Mouse (Mus musculus) bone marrow macrophage, adult 2 months (primary cell): ENCODE data around the gene Armc10. TPM values are rescaled to one million over a fixed set of nuclear protein-coding genes. Genes with fewer than 3 reads are reported as not detected.

Experiments
- H3K27ac ChIP-seq: 2 replicates; pipeline ENCODE4 v1.5.1; 2012; ENCODE audit warnings: low read depth, low read length; ENCODE audit not compliant: insufficient read depth
- H3K4me1 ChIP-seq: 2 replicates; pipeline ENCODE4 v1.6.1; 2012; ENCODE audit warnings: low read length; ENCODE audit not compliant: control insufficient read depth, insufficient read depth
- H3K4me3 ChIP-seq: 2 replicates; pipeline ENCODE4 v1.5.1; 2012; ENCODE audit warnings: mild to moderate bottlenecking, low read length, moderate library complexity; ENCODE audit not compliant: insufficient read depth
- CTCF ChIP-seq: IDR thresholded peaks from 2 replicates; pipeline ENCODE4 v1.5.1; 2012; ENCODE audit warnings: low read depth, mild to moderate bottlenecking, low read length, moderate library complexity
- POLR2A ChIP-seq: IDR thresholded peaks from 2 replicates; pipeline ENCODE4 v1.6.1; 2012; ENCODE audit warnings: mild to moderate bottlenecking, low read depth, low read length, borderline replicate concordance
- polyA plus RNA-seq: library from polyadenylated mRNA; stranded (reverse); fragments of >200 nt; gene quantifications from 2 replicates; pipeline ENCODE4 v1.2.4, GENCODE M21; 2012; ENCODE audit not compliant: missing spikeins, insufficient read depth, insufficient read length

Gene Armc10
- polyA plus RNA-seq, 1 experiment: 33.2 TPM

DNA sequence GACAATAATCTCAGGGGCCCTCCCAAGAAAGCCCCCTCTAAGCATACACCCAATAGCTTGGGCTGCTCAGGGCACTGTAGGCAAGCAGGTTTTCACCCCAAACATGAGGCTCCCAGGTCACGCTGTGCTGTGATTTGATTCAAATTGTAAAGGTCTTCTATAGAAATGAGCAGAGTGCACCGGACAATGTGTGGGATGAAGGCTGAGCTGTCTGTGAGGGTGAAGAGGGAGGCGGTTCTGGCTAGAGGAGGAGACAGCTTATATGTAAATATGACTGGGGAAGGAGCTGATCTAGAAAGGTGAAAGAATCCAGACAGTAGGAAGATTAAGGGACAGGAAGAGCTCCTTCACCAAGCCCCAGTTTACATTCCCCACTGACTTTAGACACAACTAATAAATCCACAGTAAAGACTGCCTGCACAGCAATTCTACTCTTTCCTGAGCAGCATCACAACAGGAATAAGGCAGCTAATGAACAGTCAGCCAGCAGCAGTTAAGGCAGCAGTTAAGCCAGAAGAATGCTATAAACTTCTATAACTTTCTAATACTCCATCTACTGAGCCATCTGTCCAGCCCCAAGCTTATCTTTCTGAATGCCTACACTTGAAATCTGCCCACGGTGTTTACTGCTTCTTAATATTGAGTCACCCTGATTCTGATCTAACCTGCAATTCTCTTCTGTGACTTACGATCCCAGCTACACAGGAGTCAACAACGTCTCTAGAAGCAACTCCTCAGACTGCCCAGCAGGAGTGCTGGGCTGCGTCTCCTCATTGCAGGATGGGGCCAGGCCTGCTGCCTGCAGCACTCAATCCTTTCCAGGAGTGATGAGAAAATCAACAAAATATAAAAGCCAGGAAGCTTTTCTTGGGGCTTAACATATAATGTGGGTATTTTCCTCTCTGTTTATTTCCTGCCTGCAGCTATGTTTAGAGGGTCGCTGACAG, 21.9 kb downstream of the Armc10 start:
- TF ChIP-seq CTCF: no peak
- no peak for TF ChIP-seq POLR2A
- H3K4me1 ChIP-seq: no peaks in the 10 kb centered on the region
- no peak overlapping the region for H3K4me3 ChIP-seq
- H3K27ac ChIP-seq: no peak overlapping the region

DNA sequence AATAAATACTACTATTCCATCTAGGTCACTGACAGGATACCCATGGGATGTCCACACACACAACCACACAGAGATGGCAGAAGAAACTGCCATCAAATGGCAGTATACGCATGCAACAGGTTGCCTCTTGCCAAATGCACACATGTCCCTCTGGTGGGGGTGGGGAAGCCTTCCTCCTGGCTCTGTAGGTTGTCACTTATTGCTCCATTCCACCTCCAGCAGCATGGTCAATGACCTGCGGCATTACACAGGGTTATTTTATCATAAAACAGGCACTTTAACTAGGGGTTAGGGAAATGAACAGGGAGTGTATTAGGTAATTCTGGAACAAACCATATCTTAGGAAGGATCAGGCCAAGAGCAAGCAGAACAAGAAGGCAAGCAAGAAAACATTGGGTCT, 23.7 kb downstream of the Armc10 start:
- H3K27ac ChIP-seq: no peak overlapping the region

DNA sequence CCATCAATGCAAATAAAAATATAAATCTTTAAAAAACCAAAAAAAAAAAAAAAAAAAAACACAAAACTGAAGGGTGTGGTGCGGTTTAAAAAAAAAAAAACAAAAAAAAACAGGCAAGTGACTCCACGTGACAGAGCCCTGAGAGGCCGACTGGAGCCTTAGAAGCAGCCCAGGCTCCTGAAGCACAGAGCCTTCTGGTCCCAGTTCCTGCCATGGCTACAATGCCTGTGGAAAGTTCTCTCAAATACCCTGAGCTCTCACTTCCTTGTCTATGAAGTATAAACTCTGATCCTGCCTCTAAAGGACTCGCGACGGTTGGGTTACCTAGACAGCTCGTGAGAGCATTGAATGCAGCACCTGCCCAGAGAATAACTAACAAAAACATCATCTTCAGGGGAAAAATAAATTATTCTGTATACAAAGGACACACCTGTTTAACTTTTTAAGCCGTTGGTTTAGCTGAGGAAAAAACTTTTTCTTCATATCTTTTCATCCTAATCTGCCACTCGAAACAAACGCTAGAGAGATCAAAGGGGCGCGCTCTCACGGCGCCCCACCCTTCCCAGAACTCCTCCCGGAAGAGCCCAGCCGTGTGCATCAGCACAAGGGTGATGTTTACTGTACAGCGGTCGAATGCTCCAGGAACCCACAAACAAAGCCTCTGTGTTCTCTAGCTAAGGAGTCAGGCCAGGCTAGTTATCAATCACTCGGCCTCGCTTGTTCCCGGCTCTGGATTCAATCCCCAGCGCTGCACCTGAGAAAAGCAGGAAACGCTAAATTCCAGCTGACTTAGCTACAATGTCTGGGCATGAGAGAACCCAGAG, 27.4 kb downstream of the Armc10 start:
- H3K27ac ChIP-seq: no peak overlapping the region
- TF ChIP-seq CTCF (no peak), POLR2A (no peak)
- no peak overlapping the region for H3K4me3 ChIP-seq
- H3K4me1 ChIP-seq: 0 out of 2 replicates have a peak, but pooled peaks cover 3% of the 10 kb centered on the region

More for the DNA sequence above, 23.7 kb downstream of the Armc10 start:
- TF ChIP-seq CTCF (no peak), POLR2A (no peak)
- Histone ChIP-seq H3K4me3 (no peak overlapping the region), H3K4me1 (no peaks in the 10 kb centered on the region)

DNA sequence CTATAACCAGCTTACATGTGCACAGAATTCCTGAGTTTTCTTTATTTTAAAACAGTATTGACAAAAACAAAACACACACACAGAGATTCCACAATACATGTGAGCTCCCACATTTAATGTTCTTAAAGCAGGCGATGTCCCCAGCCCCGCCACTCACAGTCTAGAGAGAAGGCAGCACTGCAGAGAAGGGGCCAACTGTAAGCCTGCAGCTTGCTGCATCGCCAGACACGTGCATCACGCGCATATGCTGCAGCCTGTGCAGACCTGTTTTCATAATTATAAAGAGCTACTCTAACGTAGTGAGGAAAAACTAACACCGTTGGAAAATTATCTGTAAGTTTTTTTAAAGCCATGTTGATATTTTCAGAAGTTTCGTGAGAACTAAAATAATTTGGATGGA, 28.1 kb downstream of the Armc10 start:
- 0 out of 2 replicates have a peak, but pooled peaks cover 3% of the 10 kb centered on the region for H3K4me1 ChIP-seq
- no peak overlapping the region for H3K4me3 ChIP-seq
- no peak for TF ChIP-seq POLR2A
- TF ChIP-seq CTCF: no peak
- H3K27ac ChIP-seq: no peak overlapping the region

DNA sequence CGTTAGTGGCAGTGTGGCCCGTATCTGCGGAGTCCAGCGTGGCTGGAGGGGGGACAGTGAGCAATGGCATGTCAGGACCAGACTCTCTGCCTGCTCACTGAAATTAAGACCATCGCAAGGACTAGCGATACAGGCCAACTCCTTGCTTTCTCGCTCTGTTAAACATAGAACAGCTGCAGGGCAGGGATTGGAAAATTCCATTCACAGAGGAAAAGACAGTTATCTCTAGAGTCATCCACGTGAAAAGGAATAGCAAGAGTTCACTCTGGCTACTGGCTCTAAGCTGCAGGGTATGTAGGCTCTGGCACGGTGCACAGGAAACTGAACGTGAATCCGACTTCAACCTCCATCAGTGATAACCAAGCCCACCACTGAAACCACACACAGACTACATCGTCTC, 29.4 kb downstream of the Armc10 start:
- peaks cover 8% of the 10 kb centered on the region for H3K4me1 ChIP-seq
- no peak for TF ChIP-seq POLR2A
- no peak for TF ChIP-seq CTCF
- no peak overlapping the region for H3K4me3 ChIP-seq
- no peak overlapping the region for H3K27ac ChIP-seq

DNA sequence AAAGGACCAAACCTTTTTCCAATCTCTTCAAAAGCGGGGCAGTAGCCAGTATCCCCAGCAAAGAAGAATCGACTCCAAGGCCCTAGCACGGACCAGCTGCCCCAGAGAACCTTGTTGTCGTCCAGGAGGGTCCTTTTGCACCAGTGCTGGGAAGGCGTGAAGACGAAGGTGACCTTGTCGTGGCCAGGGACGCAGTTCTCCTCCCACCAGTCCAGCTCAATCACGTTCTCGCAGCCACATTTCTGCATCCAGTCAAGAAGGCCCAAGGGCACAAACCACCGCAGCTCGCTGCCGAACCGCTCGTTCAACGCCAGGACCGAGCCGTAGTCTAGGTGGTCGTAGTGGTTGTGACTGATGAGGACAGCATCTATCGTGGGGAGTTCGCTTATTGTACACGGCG, 29.9 kb downstream of the Armc10 start:
- Histone ChIP-seq H3K27ac (no peak overlapping the region), H3K4me3 (no peak overlapping the region), H3K4me1 (peaks cover 11% of the 10 kb centered on the region)
- TF ChIP-seq POLR2A (no peak), CTCF (no peak)

DNA sequence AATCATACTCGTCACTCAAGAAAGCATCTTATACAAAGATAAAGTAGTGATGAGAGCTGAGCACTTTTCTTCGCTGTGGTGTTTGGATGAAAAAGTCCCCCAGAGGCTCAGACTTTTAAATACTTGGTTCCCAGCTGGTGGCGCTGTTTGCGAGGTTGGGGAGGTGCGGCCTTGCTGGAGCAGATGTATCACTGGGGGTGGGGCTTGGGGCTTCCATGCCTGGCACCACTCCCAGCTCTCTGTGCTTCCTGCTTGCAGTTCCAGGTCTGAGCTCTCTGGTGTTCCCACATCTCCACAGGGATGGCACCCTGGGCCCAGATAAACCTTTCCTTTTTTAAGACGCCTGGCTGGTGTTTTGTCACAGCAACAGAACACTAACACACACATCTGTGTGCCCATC, 32.3 kb downstream of the Armc10 start:
- Histone ChIP-seq H3K4me1 (peaks cover 21% of the 10 kb centered on the region), H3K27ac (no peak overlapping the region), H3K4me3 (no peak overlapping the region)
- TF ChIP-seq POLR2A: no peak
- TF ChIP-seq CTCF: no peak

DNA sequence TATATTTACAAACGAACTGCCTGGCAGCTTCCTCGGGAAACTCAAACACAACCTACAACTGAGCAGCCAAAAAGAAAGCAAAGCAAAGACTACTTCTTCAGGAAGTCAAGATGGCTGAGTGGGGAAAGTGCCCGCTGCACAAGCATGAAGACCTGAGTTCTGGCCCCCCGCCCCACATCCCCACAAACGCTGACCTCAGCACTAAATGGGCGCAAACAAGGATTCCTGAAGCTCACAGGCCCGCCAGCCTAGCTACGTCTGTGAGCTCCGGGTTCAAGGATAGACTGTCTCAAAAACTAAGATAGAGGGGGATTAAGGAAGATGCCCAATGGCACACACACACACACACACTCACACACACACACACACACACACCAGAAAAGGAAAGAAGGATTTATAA, 32.8 kb downstream of the Armc10 start:
- Histone ChIP-seq H3K4me1 (peaks cover 21% of the 10 kb centered on the region), H3K27ac (no peak overlapping the region), H3K4me3 (no peak overlapping the region)
- TF ChIP-seq CTCF: no peak
- no peak for TF ChIP-seq POLR2A

DNA sequence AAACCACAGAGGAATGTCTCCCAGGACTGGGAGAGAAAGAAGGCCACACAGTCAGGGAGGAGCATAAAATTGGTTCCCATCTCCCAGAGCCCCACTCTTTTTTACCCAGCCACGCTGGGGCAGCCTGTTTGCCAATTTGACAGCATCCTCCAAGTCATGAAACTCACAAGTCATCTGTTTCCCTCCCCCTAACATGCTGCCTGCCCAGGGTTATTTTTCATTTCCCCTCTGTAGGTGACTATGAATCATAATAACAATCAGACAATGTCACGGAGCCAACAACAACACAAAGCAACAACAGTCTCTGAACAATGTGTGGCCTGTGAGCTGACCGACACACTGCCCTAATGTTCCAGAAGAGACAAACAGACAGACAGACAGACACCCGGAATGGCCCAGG, 34.4 kb downstream of the Armc10 start:
- Histone ChIP-seq H3K4me3 (no peak overlapping the region), H3K4me1 (peaks cover 21% of the 10 kb centered on the region), H3K27ac (no peak overlapping the region)
- TF ChIP-seq POLR2A (no peak), CTCF (no peak)
